Mouse (Mus musculus): ENCODE data around the gene Adgrb3.

- no peak for TF ChIP-seq TAL1 (IDR thresholded peaks at IDR 0.05; ENCODE audit: low read length)
- no peak for TF ChIP-seq GATA1 (IDR thresholded peaks at IDR 0.05; ENCODE audit: low read length)
These were observed 624.9 kb downstream of the Adgrb3 start for GRCm38 (mm10) chr1:25204636-25205035.

Measured in erythroblast, embryonic 14.5 days (primary cell).